In the genomic region with DNA sequence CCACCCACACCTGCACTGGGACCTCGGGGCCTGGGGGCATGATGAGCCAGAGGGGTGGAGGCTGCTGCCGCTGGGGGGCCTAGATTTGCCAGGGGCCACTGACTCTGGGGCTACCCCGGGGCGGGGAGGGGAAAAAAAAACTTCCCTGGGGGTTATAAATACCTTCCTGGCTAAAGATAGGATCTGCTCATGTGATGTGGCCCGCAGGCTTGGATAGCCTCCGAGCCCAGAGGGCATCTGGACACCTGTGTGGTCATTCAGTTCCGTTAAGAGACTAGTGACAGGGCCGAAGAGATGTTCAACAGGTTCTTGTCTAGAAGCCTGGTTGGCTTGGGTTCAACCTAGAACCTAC, we compare ENCODE assay signal across 9 mouse cellular contexts. TPM values are rescaled to one million over a fixed set of nuclear protein-coding genes. Genes with fewer than 3 reads are reported as not detected.
DNase-seq lines count a peak whose midpoint lies in the region; ATAC-seq lines count a peak whose summit lies in the region.
"Had no signal": no experiment of that assay in that cellular context is flagged by ENCODE, and none has a peak within 500 bp of the region (broad histone marks: within the 10 kb centered on the region; RNA-seq: fewer than 3 reads in every experiment).

Gene Kbtbd13 (minus strand): TSS at position 40 of the 352 bp plus-strand sequence.

- peaks cover 37% of the 10 kb centered on the region for H3K27me3 ChIP-seq in embryonic facial prominence, embryonic 15.5 days
- H3K27me3 ChIP-seq in hindbrain, embryonic 12.5 days: peaks cover 51% of the 10 kb centered on the region
- H3K27me3 ChIP-seq in midbrain, embryonic 13.5 days: peaks cover 56% of the 10 kb centered on the region

- H3K9me3 ChIP-seq in embryonic facial prominence, embryonic 15.5 days (replicated peaks): no peaks in the 10 kb centered on the region
- no peaks in the 10 kb centered on the region for H3K9me3 ChIP-seq in hindbrain, embryonic 12.5 days (replicated peaks)
- H3K9me3 ChIP-seq in midbrain, embryonic 13.5 days: no peaks in the 10 kb centered on the region

- H3K9ac ChIP-seq in embryonic facial prominence, embryonic 15.5 days: peak within 1 kb of the TSS; percentile 3; the same call in 1 of the 2 replicates
- H3K9ac ChIP-seq in hindbrain, embryonic 12.5 days: peak within 1 kb of the TSS; percentile 37; the same call in 1 of the 2 replicates
- H3K9ac ChIP-seq in midbrain, embryonic 13.5 days (replicated peaks): peak within 1 kb of the TSS; percentile 42; the same call in 1 of the 2 replicates

- intact Hi-C loops in heart, postnatal 14 days (cut with DNase I): no loop called here
- intact Hi-C loops in left cerebral cortex, postnatal 36 days (cut with DNase I): no loop called here
- intact Hi-C loops in left cerebral cortex, postnatal 10 days (cut with DNase I): no loop called here

- H3K4me1 ChIP-seq in embryonic facial prominence, embryonic 15.5 days: peaks cover 9% of the 10 kb centered on the region; the same call in 1 of the 2 replicates
- 0 out of 2 replicates have a peak, but pooled peaks cover 8% of the 10 kb centered on the region for H3K4me1 ChIP-seq in hindbrain, embryonic 12.5 days
- peaks cover 9% of the 10 kb centered on the region for H3K4me1 ChIP-seq in midbrain, embryonic 13.5 days (replicated peaks)

- no peak for ATAC-seq in embryonic facial prominence, embryonic 15.5 days (ENCODE audit: insufficient number of reproducible peaks, low FRiP score, low TSS enrichment, low read depth)
- no peak for ATAC-seq in hindbrain, embryonic 12.5 days (ENCODE audit: low FRiP score)
- ATAC-seq in midbrain, embryonic 13.5 days: no peak

- H3K27ac ChIP-seq in embryonic facial prominence, embryonic 15.5 days (replicated peaks): no peak within 1 kb of the TSS
- H3K27ac ChIP-seq in hindbrain, embryonic 12.5 days: no peak within 1 kb of the TSS
- no peak within 1 kb of the TSS for H3K27ac ChIP-seq in midbrain, embryonic 13.5 days

- 38% methylated on average over 8 of the region's 8 CpGs for WGBS in embryonic facial prominence, embryonic 15.5 days
- 49% methylated on average over 8 of the region's 8 CpGs for WGBS in hindbrain, embryonic 12.5 days
- WGBS in midbrain, embryonic 13.5 days: 54% methylated on average over 8 of the region's 8 CpGs

- H3K36me3 ChIP-seq in embryonic facial prominence, embryonic 15.5 days: no peaks in the 10 kb centered on the region
- H3K36me3 ChIP-seq in hindbrain, embryonic 12.5 days: no peaks in the 10 kb centered on the region
- H3K36me3 ChIP-seq in midbrain, embryonic 13.5 days: no peaks in the 10 kb centered on the region

- H3K4me3 ChIP-seq in embryonic facial prominence, embryonic 15.5 days (replicated peaks): peak within 1 kb of the TSS; percentile 46
- H3K4me3 ChIP-seq in hindbrain, embryonic 12.5 days: peak within 1 kb of the TSS; percentile 43
- peak within 1 kb of the TSS; percentile 41 for H3K4me3 ChIP-seq in midbrain, embryonic 13.5 days (replicated peaks)

- DNase-seq in heart, adult 8-10 months (ENCODE audit: low spot score): peak; percentile 48
- DNase-seq in heart, postnatal 14 days: no peak
- no peak for DNase-seq in left cerebral cortex, postnatal 36 days (ENCODE audit: low spot score in 2 of 2)
- DNase-seq in layer of hippocampus, postnatal 36 days: no peak
- DNase-seq in left cerebral cortex, postnatal 10 days (ENCODE audit: extremely low spot score in 1 of 2, low spot score in 2 of 2): no peak
- DNase-seq: cerebellum, postnatal 10 days had no signal

- peak within 1 kb of the TSS; percentile 60 for H3K4me2 ChIP-seq in embryonic facial prominence, embryonic 15.5 days (replicated peaks)
- H3K4me2 ChIP-seq in hindbrain, embryonic 12.5 days (replicated peaks): peak within 1 kb of the TSS; percentile 60
- H3K4me2 ChIP-seq in midbrain, embryonic 13.5 days (replicated peaks): peak within 1 kb of the TSS; percentile 54

RNA-seq across cellular contexts. Expression of gene Kbtbd13, which starts in this region (rescaled TPM):
- 1 to 10 TPM; 2.4 to 3.6 (median 3.1) TPM for total RNA-seq in heart, adult 8-10 months (2022)
- 1 to 10 TPM; 1.2 to 1.4 TPM for total RNA-seq in heart, postnatal 14 days (2021)
- polyA plus RNA-seq in embryonic facial prominence, embryonic 15.5 days (2015; fragmentation: Nextera tagmentation; extraction: Ambion mirVana): 1.2 and 1.5 TPM in 2 replicates
- 0.74 and 1.0 TPM in 2 replicates for polyA plus RNA-seq in hindbrain, embryonic 12.5 days (2016; fragmentation: Nextera tagmentation; extraction: Ambion mirVana)
- polyA plus RNA-seq in midbrain, embryonic 13.5 days (2015; fragmentation: Nextera tagmentation; extraction: Ambion mirVana): 0.39 and 0.44 TPM in 2 replicates
- under 1 TPM; 0.17 to 0.18 TPM for total RNA-seq in left cerebral cortex, postnatal 36 days (2021)
- under 1 TPM; 0.22 to 0.25 TPM for total RNA-seq in layer of hippocampus, postnatal 36 days (2021)
- total RNA-seq in left cerebral cortex, postnatal 10 days (2021): under 1 TPM in 1 of 2 experiments, not detected in 1; 0.26 TPM
